Mouse (Mus musculus) lung, postnatal 25 days (tissue): ENCODE results near the gene Incenp.
A peak's percentile ranks its signal among the peaks of the same experiment; 100 is the strongest.

Experiments
- DNase-seq: peaks from one replicate; pipeline ENCODE4 v3.0.0; 2022; ENCODE audit warnings: low spot score

The Incenp gene

GRCm38 (mm10) chr19:9899072-9899779, at the start of gene Incenp:
TSS of gene Incenp (minus strand) at chr19:9899551.
- DNase-seq, result peak; percentile 98

- peak; percentile 63 for DNase-seq
These were observed 47.6 kb upstream of the Incenp start for GRCm38 (mm10) chr19:9946986-9947385.

GRCm38 (mm10) chr19:9945800-9946564, 46.6 kb upstream of the Incenp start:
- DNase-seq, result peak; percentile 53

GRCm38 (mm10) chr19:9942539-9943533, 43.5 kb upstream of the Incenp start:
- DNase-seq, result peak; percentile 17

GRCm38 (mm10) chr19:9941809-9942208, 42.5 kb upstream of the Incenp start:
- DNase-seq, result no peak

GRCm38 (mm10) chr19:9940903-9941302, 41.6 kb upstream of the Incenp start:
- DNase-seq, result no peak

GRCm38 (mm10) chr19:9939841-9940240, 40.5 kb upstream of the Incenp start:
- DNase-seq, result no peak

- DNase-seq, result peak; percentile 53
These were observed 39.5 kb upstream of the Incenp start for GRCm38 (mm10) chr19:9938824-9939303.

- DNase-seq, result no peak
These were observed 38.9 kb upstream of the Incenp start for GRCm38 (mm10) chr19:9938156-9938823.

- no peak for DNase-seq
These were observed 38.1 kb upstream of the Incenp start for GRCm38 (mm10) chr19:9937428-9937827.

- DNase-seq, result no peak
These were observed 37.2 kb upstream of the Incenp start for GRCm38 (mm10) chr19:9936579-9936978.

- DNase-seq, result no peak
These were observed 34.6 kb upstream of the Incenp start for GRCm38 (mm10) chr19:9933908-9934307.

- DNase-seq, result peak; percentile 48
These were observed 31.8 kb upstream of the Incenp start for GRCm38 (mm10) chr19:9931167-9931607.

GRCm38 (mm10) chr19:9928089-9928488, 28.7 kb upstream of the Incenp start:
- no peak for DNase-seq

- no peak for DNase-seq
These were observed 25.5 kb upstream of the Incenp start for GRCm38 (mm10) chr19:9924769-9925272.

GRCm38 (mm10) chr19:9924034-9924768, 24.9 kb upstream of the Incenp start:
- no peak for DNase-seq

GRCm38 (mm10) chr19:9923048-9923447, 23.7 kb upstream of the Incenp start:
- no peak for DNase-seq

- DNase-seq, result no peak
These were observed 22.9 kb upstream of the Incenp start for GRCm38 (mm10) chr19:9922228-9922627.

GRCm38 (mm10) chr19:9920835-9921784, 21.8 kb upstream of the Incenp start:
- peak; percentile 73 for DNase-seq
